ENCODE assay signal across 20 mouse cellular contexts in the genomic region with DNA sequence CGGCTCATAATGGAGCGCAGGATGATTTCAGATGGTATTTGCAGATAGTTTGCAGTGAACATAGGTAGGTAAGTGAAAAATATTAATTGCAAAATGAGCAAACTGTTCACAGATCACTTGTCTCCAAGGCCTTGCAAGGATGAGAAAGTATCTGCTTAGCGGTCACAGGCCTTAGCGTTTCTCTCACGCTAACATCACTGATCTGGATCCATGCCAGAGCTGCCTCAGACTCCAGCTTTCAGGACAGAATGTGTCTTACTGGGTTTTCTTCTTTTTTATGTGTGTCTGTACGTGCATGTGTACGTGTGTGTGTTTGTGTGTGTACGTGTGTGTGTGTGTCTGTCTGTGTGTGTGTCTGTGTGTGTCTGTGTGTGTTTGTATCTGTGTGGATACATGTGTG. TPM values are rescaled to one million over a fixed set of nuclear protein-coding genes. Genes with fewer than 3 reads are reported as not detected.
A peak's percentile ranks its signal among the peaks of the same experiment; 100 is the strongest.
DNase-seq lines count a peak whose midpoint lies in the region; TF ChIP-seq lines count a peak whose summit lies in the region.
"Had no signal": no experiment of that assay in that cellular context is flagged by ENCODE, and none has a peak within 500 bp of the region (broad histone marks: within the 10 kb centered on the region; RNA-seq: fewer than 3 reads in every experiment).

No protein-coding gene starts in this region.

- TF ChIP-seq CTCF in gastrocnemius, adult 2 months (IDR thresholded peaks at IDR 0.05): no peak

- no peak overlapping the region for H3K27ac ChIP-seq in gastrocnemius, adult 2 months
- H3K27ac ChIP-seq: embryonic facial prominence, embryonic 12.5 days; hindbrain, embryonic 14.5 days; intestine, embryonic 15.5 days; kidney, embryonic 15.5 days; midbrain, embryonic 15.5 days; neural tube, embryonic 15.5 days; stomach, embryonic 15.5 days had no signal

- no peak overlapping the region for H3K4me3 ChIP-seq in gastrocnemius, adult 2 months
- H3K4me3 ChIP-seq: embryonic facial prominence, embryonic 12.5 days; intestine, embryonic 15.5 days; kidney, embryonic 15.5 days; midbrain, embryonic 15.5 days; neural tube, embryonic 15.5 days; stomach, embryonic 15.5 days had no signal

- DNase-seq in adrenal gland, postnatal 10 days: peak; percentile 18
- no peak for DNase-seq in adrenal gland, adult 18-20 months (ENCODE audit: low spot score in 2 of 2)
- DNase-seq in gastrocnemius, postnatal 10 days: peak; percentile 38
- DNase-seq in gastrocnemius, adult 2 months: no peak
- DNase-seq in kidney, postnatal 4 days: peak; percentile 16 to 19
- DNase-seq in kidney, adult 9 months: no peak
- DNase-seq in right cerebral cortex, postnatal 4 days: peak; percentile 28
- no peak for DNase-seq in right cerebral cortex, adult 2 months (ENCODE audit: low spot score in 2 of 2)
- DNase-seq: adrenal gland, postnatal 14 days; cerebellum, adult 18-20 months; liver; right cerebral cortex, postnatal 14 days; thymus, adult 2 months had no signal

- intact Hi-C loops in gastrocnemius, adult 2 months (cut with DNase I): loop anchor here (10.0 kb wide), 1 partner anchor 1013 kb away; no protein-coding TSS in a partner anchor

RNA-seq across cellular contexts. Expression of a gene that starts 46.4 kb away (rescaled TPM):
- 1 to 10 TPM; 3.2 to 4.8 TPM for total RNA-seq in adrenal gland, postnatal 10 days (2021)
- total RNA-seq in adrenal gland, adult 18-20 months (2021): 1 to 10 TPM; 2.6 to 4.1 TPM
- 1 to 10 TPM; 3.8 to 4.0 TPM for total RNA-seq in gastrocnemius, postnatal 10 days (2021)
- total RNA-seq in gastrocnemius, adult 2 months (2021): 1 to 10 TPM; 7.1 to 7.5 TPM

Comparison
In these comparisons a context has a peak if more than half of its experiments do, and no peak if none do; other contexts are left out.
1. DNase-seq: peak in adrenal gland, postnatal 10 days (single experiment), gastrocnemius, postnatal 10 days (single experiment), kidney, postnatal 4 days (2 of 2) and right cerebral cortex, postnatal 4 days (single experiment); none in adrenal gland, adult 18-20 months (0 of 2), gastrocnemius, adult 2 months (single experiment), kidney, adult 9 months (single experiment) and right cerebral cortex, adult 2 months (0 of 2).